Mouse (Mus musculus) cerebellum, adult (tissue): ENCODE results near the gene Opcml.

Experiments used
- ATAC-seq: cut with Nextera tagmentation; 2 replicates; pipeline ENCODE4 v1.9.2; 2017; ENCODE audit warnings: mild to moderate bottlenecking, moderate library complexity, mixed read lengths; ENCODE audit not compliant: insufficient number of reproducible peaks, low FRiP score, low TSS enrichment

Gene Opcml

GRCm38 (mm10) chr9:28572136-28572774 lies 781.7 kb downstream of the Opcml start:
- no peak for ATAC-seq

- ATAC-seq = no peak
Observed at GRCm38 (mm10) chr9:28578730-28579129, 788.2 kb downstream of the Opcml start.

GRCm38 (mm10) chr9:28587253-28587652 lies 796.7 kb downstream of the Opcml start:
- ATAC-seq = no peak

GRCm38 (mm10) chr9:28587857-28588388 lies 797.3 kb downstream of the Opcml start:
- ATAC-seq = no peak

- no peak for ATAC-seq
Observed at GRCm38 (mm10) chr9:28588488-28588887, 797.9 kb downstream of the Opcml start.

- no peak for ATAC-seq
Observed at GRCm38 (mm10) chr9:28592208-28592607, 801.6 kb downstream of the Opcml start.

- no peak for ATAC-seq
Observed at GRCm38 (mm10) chr9:28595062-28595461, 804.5 kb downstream of the Opcml start.

- no peak for ATAC-seq
Observed at GRCm38 (mm10) chr9:28605561-28605960, 815.0 kb downstream of the Opcml start.

GRCm38 (mm10) chr9:28613683-28614620 lies 823.4 kb downstream of the Opcml start:
- ATAC-seq = no peak

GRCm38 (mm10) chr9:28615447-28615846 lies 824.9 kb downstream of the Opcml start:
- no peak for ATAC-seq

- ATAC-seq = peak; percentile 76; the same call in 1 of the 2 replicates
Observed at GRCm38 (mm10) chr9:28617666-28618065, 827.1 kb downstream of the Opcml start.

GRCm38 (mm10) chr9:28618186-28618892 lies 827.8 kb downstream of the Opcml start:
- ATAC-seq = peak; percentile 54; the same call in 1 of the 2 replicates

- no peak for ATAC-seq
Observed at GRCm38 (mm10) chr9:28621939-28622338, 831.4 kb downstream of the Opcml start.

GRCm38 (mm10) chr9:28624870-28625269 lies 834.3 kb downstream of the Opcml start:
- no peak for ATAC-seq

GRCm38 (mm10) chr9:28642766-28643165 lies 852.2 kb downstream of the Opcml start:
- ATAC-seq = no peak

- no peak for ATAC-seq
Observed at GRCm38 (mm10) chr9:28644063-28644462, 853.5 kb downstream of the Opcml start.

- ATAC-seq = no peak
Observed at GRCm38 (mm10) chr9:28650089-28650488, 859.5 kb downstream of the Opcml start.

GRCm38 (mm10) chr9:28659996-28660395 lies 869.4 kb downstream of the Opcml start:
- no peak for ATAC-seq

- ATAC-seq = no peak
Observed at GRCm38 (mm10) chr9:28662882-28663281, 872.3 kb downstream of the Opcml start.

GRCm38 (mm10) chr9:28680309-28680708 lies 889.7 kb downstream of the Opcml start:
- ATAC-seq = no peak
